Mouse (Mus musculus): ENCODE measurements around the gene Elmo1.

The Elmo1 gene

DNA sequence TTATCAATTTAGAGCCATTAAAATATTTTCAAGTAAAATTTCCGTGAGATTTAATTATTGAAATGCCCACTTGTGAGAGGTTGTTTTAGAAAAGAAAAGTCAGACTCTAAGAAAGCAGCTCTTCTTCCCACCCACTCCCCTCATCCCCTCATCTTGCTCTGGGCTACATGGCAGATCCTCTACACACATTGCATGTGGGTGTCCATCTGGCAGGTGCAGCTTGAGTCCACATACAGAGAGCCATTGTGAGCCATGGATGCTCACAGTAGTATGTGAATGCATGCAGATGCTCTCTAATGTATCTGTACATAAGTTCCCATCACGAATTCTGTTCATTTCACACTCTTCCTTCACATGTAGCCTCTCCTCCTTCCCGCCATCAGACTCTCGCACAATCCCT lies 236.7 kb downstream of the Elmo1 start:
- DNase-seq (ENCODE audit: low spot score), result no peak

DNA sequence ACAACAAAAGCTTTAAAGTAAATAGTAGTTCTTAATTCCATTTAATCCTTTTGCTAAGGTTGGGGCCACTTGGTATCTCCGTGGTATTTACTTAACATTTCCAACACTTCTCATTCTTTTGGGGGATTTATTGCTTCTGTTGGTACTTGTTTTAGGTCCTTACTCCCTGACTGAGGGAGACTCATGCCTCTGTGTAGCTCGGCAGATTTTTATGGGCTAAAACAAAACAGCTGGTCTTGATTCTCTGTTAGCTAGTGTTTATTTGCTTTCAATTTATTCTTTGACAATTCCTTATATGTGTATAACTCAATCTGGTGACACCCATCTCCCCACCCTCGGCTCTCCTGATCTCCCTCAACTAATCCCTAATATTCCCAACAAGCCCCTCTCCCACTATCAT lies 237.6 kb downstream of the Elmo1 start:
- no peak for DNase-seq (ENCODE audit: low spot score)

DNA sequence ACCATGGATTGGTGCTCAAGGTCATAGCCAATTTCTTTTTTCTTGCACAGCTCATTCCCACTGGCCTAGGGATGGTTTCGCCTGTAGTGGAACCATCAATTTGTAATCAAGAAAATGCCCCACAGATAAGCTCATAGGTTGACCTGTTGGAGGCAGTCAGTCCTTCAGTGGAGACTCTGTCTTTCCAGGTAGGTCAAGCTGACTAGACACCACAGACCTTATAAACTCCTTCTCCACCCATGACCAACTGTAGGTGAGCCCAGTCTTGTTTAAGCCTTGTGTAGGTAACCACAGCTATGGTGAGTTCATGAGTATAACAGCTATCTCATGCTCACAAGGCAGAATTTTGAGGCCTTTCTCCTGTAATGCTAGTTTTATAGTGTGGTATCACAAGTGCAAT lies 238.3 kb downstream of the Elmo1 start:
- DNase-seq (ENCODE audit: low spot score), result no peak

DNA sequence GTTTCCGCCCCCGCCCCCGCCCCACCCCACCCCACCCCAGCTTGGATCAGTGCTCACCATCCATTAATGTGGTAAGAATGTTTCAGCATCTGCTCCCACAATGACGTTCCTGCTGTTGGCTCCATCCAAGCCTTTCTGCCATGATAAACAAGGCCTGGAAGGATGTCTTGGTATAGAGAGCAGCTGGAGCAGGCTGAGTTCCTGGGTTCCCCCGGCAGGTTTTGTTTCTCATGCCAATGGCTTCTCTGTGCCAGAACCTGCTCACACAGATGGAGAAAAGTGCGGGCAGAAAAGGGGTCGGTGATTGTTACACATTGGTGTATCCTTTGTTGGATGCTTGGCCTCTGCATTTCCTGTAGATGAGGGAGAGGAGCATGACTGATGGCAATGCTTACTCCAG lies 240.6 kb downstream of the Elmo1 start:
- no peak for DNase-seq (ENCODE audit: low spot score)

DNA sequence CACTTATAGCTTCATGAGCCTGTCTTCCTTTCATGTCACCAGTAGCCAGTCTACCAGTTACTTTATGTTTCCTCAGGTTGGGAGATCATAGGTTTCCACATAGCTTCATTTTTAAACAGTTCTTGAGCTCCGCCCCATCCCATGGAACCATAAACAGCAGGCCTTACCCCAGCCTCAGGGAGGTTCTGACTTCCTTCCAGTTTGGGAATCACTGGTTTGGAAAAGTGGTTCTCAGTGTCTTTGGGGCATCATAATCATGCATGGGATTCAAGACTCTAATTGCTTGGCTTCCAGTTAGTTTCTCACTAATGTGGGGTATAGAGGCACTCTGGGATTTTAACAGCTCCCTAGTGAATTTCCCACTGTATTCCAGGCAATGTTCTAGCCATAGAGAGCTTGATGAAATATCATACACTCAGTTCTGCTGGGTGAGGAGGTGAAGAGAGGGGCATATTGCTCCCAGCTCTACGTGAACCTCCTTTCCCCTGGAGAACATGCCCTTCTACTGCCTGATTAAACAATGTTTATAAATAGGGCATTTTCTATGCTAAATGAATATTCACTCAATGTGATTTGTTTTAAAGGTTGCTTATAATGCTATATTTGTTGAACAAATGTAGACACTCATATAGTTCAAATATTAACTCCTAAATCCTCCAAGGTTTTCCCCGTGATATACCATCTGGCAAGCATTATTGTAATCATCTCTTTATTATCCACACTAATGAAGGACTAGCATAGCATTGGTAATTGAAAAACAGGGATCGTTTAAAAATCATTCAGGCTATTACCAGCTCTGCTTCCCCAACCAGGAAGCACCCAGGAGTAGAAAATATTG lies 244.9 kb downstream of the Elmo1 start:
- no peak for DNase-seq (ENCODE audit: low spot score)

DNA sequence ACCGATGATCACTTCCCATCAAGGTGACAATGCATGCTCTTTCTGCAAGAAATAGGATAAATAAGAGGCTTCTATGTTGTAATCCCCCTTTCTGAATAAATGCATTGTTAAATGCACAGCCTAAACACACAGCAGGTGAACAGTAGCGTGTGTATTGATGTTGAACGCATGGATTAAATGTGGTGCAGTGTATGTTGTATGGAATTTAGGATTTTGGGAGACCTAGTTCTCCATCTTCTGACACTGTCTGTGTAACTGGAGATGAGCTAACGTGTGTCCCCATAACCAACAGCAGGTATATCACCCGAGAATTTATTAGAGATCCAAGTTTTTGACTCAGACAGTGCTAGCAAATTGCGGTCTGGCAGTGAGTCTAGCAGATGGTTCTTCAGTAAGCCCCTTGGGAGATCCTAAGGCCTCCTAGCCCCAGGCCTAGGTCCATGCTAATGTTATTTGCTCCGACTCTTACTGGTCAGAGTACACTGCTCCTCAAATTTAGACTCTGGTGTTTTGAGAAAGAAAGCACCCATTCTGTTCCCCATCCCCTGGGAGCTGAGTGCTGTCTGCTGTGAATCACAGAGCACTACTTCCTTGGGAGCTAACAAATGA lies 245.6 kb downstream of the Elmo1 start:
- no peak for DNase-seq (ENCODE audit: low spot score)

DNA sequence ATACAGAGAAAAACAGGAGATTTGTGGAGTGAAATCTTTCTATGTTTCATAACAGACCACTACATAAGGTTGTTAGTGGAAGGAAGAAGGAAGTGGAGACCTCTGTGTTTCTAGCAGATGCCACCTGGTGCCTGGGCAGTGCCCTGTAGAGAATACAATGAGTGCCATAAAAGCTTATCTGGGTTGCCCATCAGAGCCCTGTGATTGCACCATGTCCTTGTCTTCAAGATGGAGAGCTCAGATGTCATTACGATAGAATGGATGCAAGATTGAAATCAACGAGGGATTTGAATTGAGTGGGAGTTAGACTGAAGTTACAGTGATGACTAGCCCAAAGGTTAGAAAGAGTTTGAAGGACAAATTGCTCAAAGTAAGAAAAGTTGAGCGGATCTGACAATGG lies 252.5 kb downstream of the Elmo1 start:
- no peak for DNase-seq (ENCODE audit: low spot score)

DNA sequence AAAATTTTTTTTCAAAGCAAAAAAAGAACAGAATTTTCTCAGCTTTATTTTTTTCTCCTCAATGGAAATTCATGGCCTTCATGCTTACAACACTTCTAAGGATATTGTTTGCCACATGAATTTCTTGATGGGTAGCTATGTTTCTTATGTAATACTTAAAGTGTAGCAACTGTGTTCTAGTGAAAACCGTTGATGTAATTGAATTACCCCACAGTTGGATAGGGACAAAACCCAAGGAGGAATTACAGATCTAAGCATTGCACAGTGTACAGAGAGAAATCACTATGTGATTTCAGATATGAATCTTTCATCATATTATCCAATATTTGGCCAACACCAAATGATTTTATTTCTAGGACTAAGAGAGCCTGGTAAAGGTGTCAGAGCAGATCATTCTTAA lies 259.4 kb downstream of the Elmo1 start:
- DNase-seq (ENCODE audit: low spot score), result no peak

DNA sequence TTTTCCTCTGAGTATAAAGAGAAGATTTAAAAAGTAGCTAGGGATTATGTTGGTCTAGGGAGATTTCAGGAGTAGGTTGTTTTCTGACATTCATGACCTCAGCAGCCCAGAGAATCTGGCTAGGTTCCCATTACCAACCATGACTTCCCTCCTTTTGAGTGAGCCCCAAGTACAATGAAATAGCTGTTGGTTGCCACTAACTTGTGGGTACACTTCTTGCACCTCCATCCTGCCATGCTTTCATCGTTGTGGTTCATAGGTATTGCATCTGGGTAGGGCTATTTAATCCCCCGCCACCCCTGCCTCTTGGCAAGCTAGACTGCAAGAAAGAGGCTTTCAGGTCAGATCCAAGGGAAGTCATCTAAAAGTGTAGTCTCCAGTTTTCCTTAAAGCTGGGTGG lies 262.2 kb downstream of the Elmo1 start:
- DNase-seq (ENCODE audit: low spot score), result no peak

DNA sequence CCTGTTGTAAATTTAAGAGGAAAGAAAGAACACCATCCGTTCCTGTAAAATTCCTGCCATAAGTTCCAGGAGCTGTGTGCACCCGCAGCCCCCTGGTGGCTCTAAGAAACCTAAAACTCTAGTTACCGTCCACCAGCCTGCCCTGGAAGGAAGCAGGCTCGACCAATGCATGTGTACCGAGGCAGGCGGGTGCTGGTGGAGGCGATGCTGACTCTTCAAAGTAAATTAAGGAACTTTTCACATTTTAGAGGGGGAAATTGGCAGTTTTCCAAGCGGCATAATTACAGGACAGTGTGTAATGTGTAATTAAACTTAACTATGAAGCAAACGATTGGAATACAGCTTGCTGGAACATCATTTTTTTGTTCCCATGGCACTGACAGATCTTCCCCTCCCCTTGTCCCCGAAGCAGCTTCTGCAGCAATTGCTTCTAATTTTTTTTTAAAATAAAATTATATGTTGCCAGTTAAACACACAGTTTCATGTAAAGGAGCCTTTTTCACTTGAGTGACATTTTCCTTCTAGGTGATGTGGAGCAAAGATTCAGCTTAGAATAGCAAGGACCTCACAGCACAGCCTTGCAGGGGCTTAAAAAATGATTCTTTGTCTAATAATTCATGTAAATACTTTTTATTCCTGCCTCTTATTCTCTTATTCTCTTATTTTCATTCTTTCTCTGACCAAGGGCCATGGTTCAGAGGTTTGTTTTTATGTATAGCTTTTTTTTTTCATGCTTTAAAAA lies 263.6 kb downstream of the Elmo1 start:
- no peak for DNase-seq (ENCODE audit: low spot score)

DNA sequence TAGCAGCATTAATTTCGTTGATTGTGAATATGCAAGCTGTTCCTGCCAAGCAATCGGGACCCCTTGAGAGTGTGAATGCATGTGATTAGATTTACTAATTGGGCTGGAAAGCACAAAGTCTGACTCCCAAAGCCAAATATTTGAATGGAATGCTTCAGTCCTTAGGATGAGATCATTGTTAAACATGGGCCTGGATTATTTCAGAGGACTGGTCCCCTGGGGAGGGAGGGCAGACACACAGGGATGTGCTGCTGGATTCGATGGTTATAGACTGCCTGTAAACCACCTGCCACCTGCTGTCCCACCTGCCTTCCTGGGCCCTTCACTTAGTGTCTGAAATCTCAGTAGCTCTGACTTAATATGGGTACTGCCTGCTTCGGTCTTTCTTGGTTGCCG lies 264.2 kb downstream of the Elmo1 start:
- no peak for DNase-seq (ENCODE audit: low spot score)

DNA sequence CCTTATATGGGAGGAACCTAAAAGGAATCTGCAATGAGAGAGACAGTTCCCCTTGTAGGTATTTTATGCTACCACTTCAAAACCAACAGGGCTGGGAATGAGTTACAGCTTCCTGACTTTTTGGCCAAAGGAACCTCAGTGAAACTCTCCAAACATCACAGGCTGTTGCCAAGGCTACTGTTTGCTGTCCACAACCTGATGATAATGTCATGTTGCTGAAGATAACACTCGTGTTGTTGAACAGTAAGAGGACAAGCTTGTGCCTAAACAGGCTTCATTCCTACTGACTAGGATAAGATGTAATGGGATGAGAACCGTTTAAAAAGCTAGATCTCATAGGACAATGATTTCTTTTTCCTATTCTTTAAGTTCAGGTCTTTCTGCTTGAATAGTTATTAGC lies 272.1 kb downstream of the Elmo1 start:
- no peak for DNase-seq (ENCODE audit: low spot score)

DNA sequence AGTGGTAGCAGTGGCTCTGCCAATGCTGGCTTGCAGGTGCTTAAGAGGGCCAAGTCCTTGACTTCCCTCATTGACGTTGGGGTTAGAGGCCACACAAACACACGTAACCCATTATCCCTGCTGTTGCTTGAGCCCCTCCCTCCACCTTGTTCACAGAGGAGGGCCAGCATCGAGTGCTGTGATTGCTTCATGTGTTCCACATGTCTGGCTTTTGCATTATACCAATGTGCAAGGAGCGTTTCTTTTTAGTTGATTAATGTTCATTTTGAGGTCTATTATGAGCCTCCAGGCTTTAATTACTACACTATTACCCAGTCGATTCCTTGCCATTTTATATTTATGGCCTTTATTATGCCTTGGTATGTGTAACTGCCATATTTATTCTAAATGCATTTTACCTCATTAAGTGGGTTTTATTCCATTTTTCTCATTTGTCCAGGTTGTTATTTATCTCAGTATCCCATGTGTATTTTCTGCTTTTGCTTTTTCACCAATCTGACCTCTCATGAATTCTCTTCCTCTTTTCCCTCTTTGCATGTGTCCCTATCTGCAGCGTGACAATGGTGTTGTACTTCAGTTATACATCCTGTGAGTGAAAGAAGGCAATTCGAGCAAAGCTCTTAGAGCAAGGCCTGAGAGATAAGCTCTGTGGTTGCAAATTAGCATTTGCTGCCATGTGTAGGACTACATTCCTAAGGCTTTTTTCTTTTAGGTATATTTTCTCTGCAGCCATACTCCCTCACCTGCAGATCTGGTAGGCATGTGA lies 275.6 kb downstream of the Elmo1 start:
- peak; percentile 15 for DNase-seq (ENCODE audit: low spot score)

DNA sequence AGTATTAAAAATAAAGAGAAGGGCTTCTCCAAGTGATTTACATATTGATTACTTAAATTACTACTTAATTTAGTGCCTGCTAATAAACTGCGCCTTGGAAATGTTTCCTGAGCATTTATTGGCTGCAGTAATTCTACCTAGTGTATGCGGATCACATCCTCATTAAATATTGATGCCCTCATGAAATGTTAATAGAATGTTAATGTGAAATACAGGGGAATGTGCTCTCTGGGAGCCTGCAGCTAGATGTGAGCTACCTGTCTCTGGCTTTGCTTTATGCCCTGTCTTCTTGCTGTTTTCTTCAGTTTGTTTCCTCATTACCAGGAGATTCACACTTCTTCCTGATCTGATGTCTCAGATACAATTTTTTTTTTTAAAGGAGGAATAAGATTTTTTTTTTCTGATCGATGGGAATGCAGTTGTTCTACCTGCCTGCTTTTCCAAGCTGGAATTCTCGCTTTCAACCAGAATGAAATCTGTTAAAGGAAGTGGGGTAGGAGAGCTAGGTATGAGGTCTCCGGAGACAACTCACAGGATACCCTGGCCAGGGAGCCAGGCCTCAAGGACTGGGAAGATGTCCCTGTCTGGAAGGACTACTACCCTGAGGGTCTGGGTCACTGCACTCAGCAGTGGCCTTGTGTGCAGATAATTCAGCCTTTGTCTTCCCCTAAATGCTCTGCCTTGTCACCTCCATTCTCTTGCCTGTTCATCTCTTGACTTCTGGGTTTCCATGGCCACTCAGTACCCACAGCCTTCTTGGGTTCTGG lies 279.8 kb downstream of the Elmo1 start:
- DNase-seq (ENCODE audit: low spot score), result no peak

DNA sequence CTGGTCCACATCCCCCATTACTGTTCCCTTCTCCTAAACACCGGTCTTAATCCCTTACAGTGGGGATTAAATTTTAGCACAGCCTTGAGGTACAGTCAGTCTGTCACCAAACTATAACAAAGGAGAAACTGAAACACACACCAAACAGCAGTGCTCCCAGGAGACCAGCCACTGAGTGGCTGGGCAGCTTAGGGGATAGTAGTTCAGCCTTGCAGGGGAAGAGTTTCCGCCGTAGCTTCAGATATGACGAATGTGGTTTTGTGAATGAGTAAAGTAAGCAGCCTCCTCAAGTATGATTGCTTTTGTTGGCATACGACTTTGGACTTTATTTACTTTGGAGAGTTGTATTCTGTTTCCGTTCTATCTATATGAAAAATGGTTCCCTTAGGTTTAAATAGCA lies 281.1 kb downstream of the Elmo1 start:
- DNase-seq (ENCODE audit: low spot score), result no peak

DNA sequence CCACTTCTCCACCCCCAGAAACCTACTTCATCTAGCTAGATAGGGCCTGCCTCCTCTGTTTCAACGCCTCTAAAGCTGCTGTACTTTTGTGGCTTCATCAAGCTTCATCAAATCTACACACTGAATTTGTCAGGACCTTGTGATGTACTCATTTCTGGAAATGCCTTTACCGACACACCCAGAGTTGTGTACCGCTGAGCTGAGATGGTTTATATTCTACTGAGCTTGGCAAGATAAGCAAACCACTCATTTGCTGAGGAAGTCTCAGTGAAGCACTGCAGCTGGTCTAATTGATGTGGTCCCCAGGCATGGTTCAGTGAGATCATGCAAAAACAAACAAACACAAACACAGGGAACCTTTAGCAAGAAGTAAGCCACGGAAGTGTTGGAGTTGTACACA lies 281.9 kb downstream of the Elmo1 start:
- DNase-seq (ENCODE audit: low spot score), result no peak

DNA sequence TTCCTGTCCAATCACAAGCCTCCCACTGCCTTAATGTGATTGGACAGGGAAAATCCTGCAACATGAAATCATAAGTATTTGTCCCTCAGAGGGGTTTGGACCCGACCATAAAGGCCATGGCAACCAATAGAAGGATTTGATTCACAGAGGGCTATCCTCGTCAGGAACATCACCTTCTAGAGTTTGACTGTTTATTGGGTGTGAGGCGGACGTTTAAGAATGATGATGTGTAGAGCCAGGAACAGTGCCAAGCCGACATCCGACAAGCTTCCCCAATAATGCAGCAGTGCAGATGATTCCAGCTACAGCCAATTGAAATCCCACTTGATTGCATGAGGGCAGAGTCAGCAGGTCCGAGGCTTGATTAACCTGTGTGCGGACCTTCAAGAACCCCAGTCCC lies 288.5 kb downstream of the Elmo1 start:
- no peak for DNase-seq (ENCODE audit: low spot score)

DNA sequence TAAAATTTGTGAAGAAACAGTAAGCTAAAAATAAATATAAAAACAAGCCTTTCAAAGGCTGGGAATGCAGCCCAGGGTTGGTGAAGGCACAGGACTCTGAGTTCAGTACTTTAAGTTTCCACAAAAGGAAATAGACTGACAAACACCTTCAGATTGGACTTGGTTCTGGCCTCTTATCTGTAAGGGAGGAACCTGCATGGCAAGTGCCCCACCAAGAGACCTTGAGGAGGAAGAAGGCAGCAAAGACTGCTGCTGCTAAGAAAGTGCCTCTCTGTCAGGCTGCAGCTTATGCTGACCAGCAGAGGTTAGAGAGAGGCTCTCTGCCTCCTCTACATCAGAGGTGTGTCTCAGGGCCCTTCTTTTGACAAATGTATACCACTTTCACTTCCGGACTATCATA lies 293.5 kb downstream of the Elmo1 start:
- no peak for DNase-seq (ENCODE audit: low spot score)

DNA sequence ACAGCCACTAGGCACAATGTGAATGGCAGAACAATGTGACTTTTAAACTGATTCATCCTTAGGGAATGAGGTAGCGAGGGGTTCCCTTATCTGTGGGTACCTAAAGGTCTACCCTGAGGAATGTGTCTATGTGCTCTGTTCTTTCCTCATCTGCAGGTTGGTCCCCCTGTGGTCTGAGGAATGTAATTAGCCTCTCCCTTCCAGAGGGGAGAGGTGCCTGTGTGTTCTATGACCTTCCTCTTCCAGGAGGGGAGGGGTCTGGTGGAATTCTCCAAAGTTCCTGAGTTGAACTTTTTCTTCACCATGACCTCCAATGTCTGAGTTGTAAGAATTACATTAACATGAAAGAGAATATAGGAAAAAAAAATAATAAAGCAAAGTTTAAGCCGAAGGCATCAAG lies 294.4 kb downstream of the Elmo1 start:
- no peak for DNase-seq (ENCODE audit: low spot score)

DNA sequence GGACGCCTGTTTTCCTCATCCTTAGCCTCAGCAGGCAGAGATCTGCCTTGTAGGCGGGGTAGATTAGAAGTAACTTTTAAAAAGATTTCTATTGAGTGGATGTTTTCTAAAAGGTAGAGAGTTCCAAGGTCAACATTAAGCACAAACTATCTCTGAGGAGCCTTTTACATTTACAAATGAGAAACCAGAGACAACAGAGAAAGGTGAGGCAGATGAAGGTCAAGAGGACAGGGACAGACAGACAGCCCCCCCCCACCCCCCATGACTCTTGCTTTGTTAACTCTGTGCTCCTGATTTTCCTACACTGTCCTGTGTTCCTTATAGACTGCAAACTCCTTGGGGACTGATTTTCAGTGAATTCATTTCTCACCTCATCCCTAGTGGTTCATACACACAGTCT lies 295.0 kb downstream of the Elmo1 start:
- DNase-seq (ENCODE audit: low spot score), result no peak

DNA sequence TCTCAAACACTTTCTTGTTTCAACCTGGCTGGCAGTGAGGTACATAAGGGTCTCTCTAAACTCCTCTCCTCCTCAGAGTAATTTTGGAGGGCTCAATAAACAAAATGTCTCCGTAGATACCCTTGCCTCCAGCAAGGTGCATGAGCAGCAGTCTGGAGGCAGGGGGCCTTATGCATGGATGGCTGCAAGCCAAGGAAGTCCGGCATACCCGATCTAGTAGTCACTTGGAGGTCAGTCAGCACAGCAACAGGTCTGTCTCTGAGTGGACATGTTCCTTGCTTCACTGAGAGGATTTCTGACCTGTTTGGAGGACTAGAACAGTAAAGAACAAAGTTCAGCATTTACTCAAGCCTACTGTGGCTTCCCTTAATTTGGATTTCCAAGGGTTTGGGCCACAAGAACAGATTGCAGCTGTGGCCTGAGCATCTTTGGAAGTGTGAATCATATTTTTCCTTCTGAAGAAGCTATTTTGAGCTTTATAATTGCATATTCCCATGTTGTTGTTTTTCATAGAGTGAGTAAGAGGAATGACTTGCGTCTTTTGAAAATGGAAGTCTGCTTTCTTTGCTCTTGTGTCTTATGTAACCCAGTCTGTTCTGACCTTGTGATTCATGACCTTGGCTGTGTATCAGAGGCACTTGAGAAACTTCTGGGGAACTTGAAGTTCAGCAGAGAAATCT lies 296.2 kb downstream of the Elmo1 start:
- DNase-seq (ENCODE audit: low spot score), result no peak
